Comparison of ENCODE assay signal across 8 mouse cellular contexts in the genomic region with DNA sequence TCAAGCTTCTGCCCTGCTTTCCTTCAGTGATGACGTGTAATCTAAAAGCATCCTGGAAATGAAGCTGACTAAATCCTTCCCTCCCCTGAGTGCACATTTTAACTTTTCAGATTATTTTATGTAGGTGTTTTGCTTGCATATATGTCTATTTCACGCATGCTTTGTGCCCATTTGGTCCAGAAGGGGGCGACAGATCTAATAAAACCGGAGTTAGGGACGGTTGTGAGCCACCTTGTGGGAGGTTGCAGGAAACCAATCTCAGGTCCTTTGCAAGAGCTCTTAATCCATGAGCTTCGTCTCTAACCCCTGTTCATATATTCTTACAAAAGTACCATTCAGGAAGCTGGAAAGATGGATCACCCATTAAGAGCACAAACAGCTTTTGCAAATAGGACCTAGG. TPM values are rescaled to one million over a fixed set of nuclear protein-coding genes. Genes with fewer than 3 reads are reported as not detected.
DNase-seq lines count a peak whose midpoint lies in the region; ATAC-seq lines count a peak whose summit lies in the region.

No protein-coding gene starts in this region.

- H3K4me1 ChIP-seq in forebrain, embryonic 14.5 days (ENCODE audit: control insufficient read depth, insufficient read depth, low read length): peaks cover 6% of the 10 kb centered on the region; the same call in 1 of the 2 replicates
- peaks cover 6% of the 10 kb centered on the region; the same call in 1 of the 2 replicates for H3K4me1 ChIP-seq in forebrain, embryonic 16.5 days (replicated peaks; ENCODE audit: control insufficient read depth, insufficient read depth, low read length)
- H3K4me1 ChIP-seq in midbrain, embryonic 14.5 days (ENCODE audit: control insufficient read depth, insufficient read depth, low read length): peaks cover 6% of the 10 kb centered on the region; the same call in 1 of the 2 replicates
- no peaks in the 10 kb centered on the region for H3K4me1 ChIP-seq in midbrain, embryonic 16.5 days (ENCODE audit: control insufficient read depth, insufficient read depth, low read length)

- 31% methylated on average over 6 of the region's 6 CpGs for WGBS in forebrain, embryonic 14.5 days
- WGBS in forebrain, embryonic 16.5 days: 28% methylated on average over 6 of the region's 6 CpGs
- WGBS in midbrain, embryonic 14.5 days: 28% methylated on average over 6 of the region's 6 CpGs
- 26% methylated on average over 6 of the region's 6 CpGs for whole genome bisulfite sequencing in midbrain, embryonic 16.5 days

- DNase-seq in forebrain, embryonic 14.5 days (ENCODE audit: low spot score): peak; percentile 76
- DNase-seq in midbrain, embryonic 14.5 days: peak; percentile 80
- DNase-seq in adrenal gland, postnatal 36 days: peak; percentile 35 to 41
- DNase-seq in hindlimb bud, embryonic 11.5 days (ENCODE audit: extremely low spot score, low read depth, low spot score): peak; percentile 64
- peak; percentile 72 for DNase-seq in retina, postnatal 1 day
- DNase-seq in gastrocnemius, postnatal 14 days: no peak

- H3K4me3 ChIP-seq in forebrain, embryonic 14.5 days (ENCODE audit: low read depth, low read length): no peak overlapping the region
- no peak overlapping the region for H3K4me3 ChIP-seq in forebrain, embryonic 16.5 days (replicated peaks; ENCODE audit: low read length)
- no peak overlapping the region for H3K4me3 ChIP-seq in midbrain, embryonic 14.5 days (replicated peaks; ENCODE audit: low read depth, low read length)
- no peak overlapping the region for H3K4me3 ChIP-seq in midbrain, embryonic 16.5 days (ENCODE audit: low read depth, low read length)

- H3K27ac ChIP-seq in forebrain, embryonic 14.5 days (ENCODE audit: low read depth, low read length): no peak overlapping the region
- no peak overlapping the region for H3K27ac ChIP-seq in forebrain, embryonic 16.5 days (ENCODE audit: low read length)
- no peak overlapping the region for H3K27ac ChIP-seq in midbrain, embryonic 14.5 days (replicated peaks; ENCODE audit: low read depth, low read length)
- H3K27ac ChIP-seq in midbrain, embryonic 16.5 days (ENCODE audit: low read length): no peak overlapping the region

- no peaks in the 10 kb centered on the region for H3K9me3 ChIP-seq in forebrain, embryonic 14.5 days (replicated peaks; ENCODE audit: control insufficient read depth, low read length)
- H3K9me3 ChIP-seq in forebrain, embryonic 16.5 days (ENCODE audit: control insufficient read depth, low read length): no peaks in the 10 kb centered on the region
- H3K9me3 ChIP-seq in midbrain, embryonic 14.5 days (ENCODE audit: control insufficient read depth, low read length): no peaks in the 10 kb centered on the region
- no peaks in the 10 kb centered on the region for H3K9me3 ChIP-seq in midbrain, embryonic 16.5 days (replicated peaks; ENCODE audit: control insufficient read depth, low read length, poor library complexity, severe bottlenecking)

- no peak for ATAC-seq in forebrain, embryonic 14.5 days
- ATAC-seq in forebrain, embryonic 16.5 days: no peak
- no peak for ATAC-seq in midbrain, embryonic 14.5 days (ENCODE audit: low FRiP score, low TSS enrichment)
- no peak for ATAC-seq in midbrain, embryonic 16.5 days

- H3K9ac ChIP-seq in forebrain, embryonic 14.5 days (ENCODE audit: low read length): no peak overlapping the region
- H3K9ac ChIP-seq in forebrain, embryonic 16.5 days (replicated peaks; ENCODE audit: low read depth, low read length): no peak overlapping the region
- H3K9ac ChIP-seq in midbrain, embryonic 14.5 days (replicated peaks; ENCODE audit: low read length): no peak overlapping the region
- no peak overlapping the region for H3K9ac ChIP-seq in midbrain, embryonic 16.5 days (ENCODE audit: low read depth, low read length)

- no peak overlapping the region for H3K4me2 ChIP-seq in forebrain, embryonic 14.5 days (ENCODE audit: low read length)
- no peak overlapping the region for H3K4me2 ChIP-seq in forebrain, embryonic 16.5 days (ENCODE audit: low read length)
- no peak overlapping the region for H3K4me2 ChIP-seq in midbrain, embryonic 14.5 days (ENCODE audit: low read length)
- no peak overlapping the region for H3K4me2 ChIP-seq in midbrain, embryonic 16.5 days (ENCODE audit: low read length)

- H3K27me3 ChIP-seq in forebrain, embryonic 14.5 days (replicated peaks; ENCODE audit: control insufficient read depth, insufficient read depth, low read length): no peaks in the 10 kb centered on the region
- no peaks in the 10 kb centered on the region for H3K27me3 ChIP-seq in forebrain, embryonic 16.5 days (replicated peaks; ENCODE audit: control insufficient read depth, insufficient read depth, low read length)
- no peaks in the 10 kb centered on the region for H3K27me3 ChIP-seq in midbrain, embryonic 14.5 days (ENCODE audit: control insufficient read depth, insufficient read depth, low read length)
- no peaks in the 10 kb centered on the region for H3K27me3 ChIP-seq in midbrain, embryonic 16.5 days (ENCODE audit: control insufficient read depth, insufficient read depth, low read depth, low read length)

- no peaks in the 10 kb centered on the region for H3K36me3 ChIP-seq in forebrain, embryonic 14.5 days (ENCODE audit: control insufficient read depth, insufficient read depth, low read length)
- no peaks in the 10 kb centered on the region for H3K36me3 ChIP-seq in forebrain, embryonic 16.5 days (ENCODE audit: control insufficient read depth, insufficient read depth)
- no peaks in the 10 kb centered on the region for H3K36me3 ChIP-seq in midbrain, embryonic 14.5 days (ENCODE audit: control insufficient read depth, insufficient read depth, low read length)
- no peaks in the 10 kb centered on the region for H3K36me3 ChIP-seq in midbrain, embryonic 16.5 days (ENCODE audit: control insufficient read depth, insufficient read depth, low read length)

- intact Hi-C loops in gastrocnemius, postnatal 14 days (cut with DNase I; ENCODE audit: low total_unique reads): no loop called here

RNA-seq across cellular contexts. Expression of gene 1700016H13Rik, which starts 1.6 kb away (rescaled TPM):
- polyA plus RNA-seq in forebrain, embryonic 14.5 days (2014; fragmentation: Nextera tagmentation; extraction: Ambion mirVana): 0.38 and 0.68 TPM in 2 replicates
- polyA plus RNA-seq in forebrain, embryonic 16.5 days (2015; fragmentation: Nextera tagmentation; extraction: Ambion mirVana): 0.34 and 0.41 TPM in 2 replicates
- polyA plus RNA-seq in midbrain, embryonic 14.5 days (2014; fragmentation: Nextera tagmentation; extraction: Ambion mirVana): 0.29 TPM in 1 of 2 replicates, not detected in the other
- polyA plus RNA-seq in midbrain, embryonic 16.5 days (2015; fragmentation: Nextera tagmentation; extraction: Ambion mirVana): 0.29 and 0.34 TPM in 2 replicates
- not detected for total RNA-seq in adrenal gland, postnatal 36 days (2021)
- under 1 TPM; 0.18 to 0.47 TPM for total RNA-seq in gastrocnemius, postnatal 14 days (2021)

RNA-seq across cellular contexts. Expression of gene Slc10a6, which starts 25.0 kb away (rescaled TPM):
- polyA plus RNA-seq in forebrain, embryonic 14.5 days (2014; fragmentation: Nextera tagmentation; extraction: Ambion mirVana): 0.08 TPM in 1 of 2 replicates, not detected in the other
- polyA plus RNA-seq in forebrain, embryonic 16.5 days (2015; fragmentation: Nextera tagmentation; extraction: Ambion mirVana): not detected in 2 replicates
- polyA plus RNA-seq in midbrain, embryonic 14.5 days (2014; fragmentation: Nextera tagmentation; extraction: Ambion mirVana): 0.27 and 0.29 TPM in 2 replicates
- 0.16 and 0.39 TPM in 2 replicates for polyA plus RNA-seq in midbrain, embryonic 16.5 days (2015; fragmentation: Nextera tagmentation; extraction: Ambion mirVana)
- total RNA-seq in adrenal gland, postnatal 36 days (2021): 1 to 10 TPM; 1.0 to 3.6 TPM
- total RNA-seq in gastrocnemius, postnatal 14 days (2021): 1 to 10 TPM in 1 of 2 experiments, under 1 TPM in 1; 0.47 to 5.4 TPM

RNA-seq across cellular contexts. Expression of gene Aff1, which starts 37.9 kb away (rescaled TPM):
- polyA plus RNA-seq in forebrain, embryonic 14.5 days (2014; fragmentation: Nextera tagmentation; extraction: Ambion mirVana): 1.5 and 2.6 TPM in 2 replicates
- polyA plus RNA-seq in forebrain, embryonic 16.5 days (2015; fragmentation: Nextera tagmentation; extraction: Ambion mirVana): 1.5 and 1.7 TPM in 2 replicates
- polyA plus RNA-seq in midbrain, embryonic 14.5 days (2014; fragmentation: Nextera tagmentation; extraction: Ambion mirVana): 1.5 and 2.6 TPM in 2 replicates
- 1.2 and 2.1 TPM in 2 replicates for polyA plus RNA-seq in midbrain, embryonic 16.5 days (2015; fragmentation: Nextera tagmentation; extraction: Ambion mirVana)
- 10 to 100 TPM; 40.8 to 44.1 TPM for total RNA-seq in adrenal gland, postnatal 36 days (2021)
- total RNA-seq in gastrocnemius, postnatal 14 days (2021): 10 to 100 TPM; 26.3 to 45.5 TPM
